Mouse (Mus musculus) CH12.LX (cell line): ENCODE results near the gene Ankrd13c. TPM values are rescaled to one million over a fixed set of nuclear protein-coding genes. Genes with fewer than 3 reads are reported as not detected.

Source experiments
- DNase-seq: peaks from one replicate; pipeline ENCODE4 v3.0.0-alpha.2; 2013; ENCODE audit errors: extremely low read depth
- H3K27ac ChIP-seq: 2 replicates; pipeline ENCODE4 v1.5.1; 2012; ENCODE audit warnings: low read depth, mild to moderate bottlenecking, control low read depth, moderate library complexity; ENCODE audit not compliant: insufficient read depth
- H3K27me3 ChIP-seq: replicated peaks from 2 replicates; pipeline ENCODE3; 2012; ENCODE audit warnings: inconsistent platforms
- H3K36me3 ChIP-seq, 2 experiments: replicated peaks in 1 of 2; 2 replicates each; pipeline versions ENCODE3 to v1.6.1; 2012; ENCODE audit warnings: inconsistent platforms in 1 of 2, low read length in 1 of 2, mild to moderate bottlenecking in 1 of 2, mixed read lengths in 1 of 2, moderate library complexity in 1 of 2; ENCODE audit not compliant: control insufficient read depth in 1 of 2, insufficient read depth in 1 of 2
- H3K4me1 ChIP-seq, 2 experiments: 2 replicates each; pipeline ENCODE4 v1.6.1; 2012; ENCODE audit warnings: inconsistent platforms in 1 of 2, moderate library complexity in 1 of 2; ENCODE audit not compliant: insufficient read depth in 2 of 2, control insufficient read depth in 1 of 2
- H3K4me2 ChIP-seq: 2 replicates; pipeline ENCODE4 v1.6.1; 2012; ENCODE audit warnings: low read depth, mild to moderate bottlenecking, control low read depth; ENCODE audit not compliant: poor library complexity, insufficient read depth, severe bottlenecking
- H3K4me3 ChIP-seq, 3 experiments: fragments of 150-350 bp in 1 of 3; sonication (generic) in 1 of 3; replicated peaks in 1 of 3; 2 replicates each; pipeline versions ENCODE3 to v1.5.1; 2011 to 2012; ENCODE audit warnings: low read depth in 2 of 3, low read length in 2 of 3, mild to moderate bottlenecking in 2 of 3, moderate library complexity in 2 of 3, control low read depth in 1 of 3, improper control_type of control experiment in 1 of 3, inconsistent platforms in 1 of 3, mixed read lengths in 1 of 3; ENCODE audit not compliant: poor library complexity in 1 of 3
- H3K79me2 ChIP-seq: replicated peaks from 2 replicates; pipeline ENCODE4 v1.6.1; 2012; ENCODE audit warnings: mild to moderate bottlenecking, moderate library complexity; ENCODE audit not compliant: control insufficient read depth, poor library complexity, insufficient read depth, severe bottlenecking; ENCODE audit errors: extremely low read depth
- H3K9ac ChIP-seq: 2 replicates; pipeline ENCODE4 v1.6.1; 2012; ENCODE audit warnings: low read depth, mild to moderate bottlenecking, control low read depth, moderate library complexity; ENCODE audit not compliant: insufficient read depth
- H3K9me3 ChIP-seq: replicated peaks from 2 replicates; pipeline ENCODE3; 2012; ENCODE audit warnings: low read length, inconsistent platforms, mixed read lengths
- BHLHE40 ChIP-seq: IDR thresholded peaks from 2 replicates; pipeline ENCODE4 v1.6.1; 2011; ENCODE audit warnings: mild to moderate bottlenecking, low read depth, low read length, improper control_type of control experiment
- CHD1 ChIP-seq: IDR thresholded peaks from 2 replicates; pipeline ENCODE4 v1.6.1; 2012; ENCODE audit warnings: low read depth, low read length, improper control_type of control experiment, inconsistent platforms
- CHD2 ChIP-seq: IDR thresholded peaks from 2 replicates; pipeline ENCODE4 v1.6.1; 2011; ENCODE audit warnings: low read length, improper control_type of control experiment
- CTCF ChIP-seq, 2 experiments: IDR thresholded peaks in 1 of 2; conservative IDR thresholded peaks in 1 of 2; 2 replicates each; pipeline ENCODE4 v1.5.1; 2011 to 2012; ENCODE audit warnings: low read depth in 2 of 2, low read length in 2 of 2, improper control_type of control experiment in 1 of 2, inconsistent platforms in 1 of 2, mild to moderate bottlenecking in 1 of 2, moderate library complexity in 1 of 2
- KAT2A ChIP-seq: IDR thresholded peaks from 2 replicates; pipeline ENCODE4 v1.6.1; 2012; ENCODE audit warnings: low read length, improper control_type of control experiment, inconsistent platforms; ENCODE audit not compliant: insufficient replicate concordance
- MAX ChIP-seq: IDR thresholded peaks from 2 replicates; pipeline ENCODE4 v1.6.1; 2011; ENCODE audit warnings: low read length, improper control_type of control experiment
- MAZ ChIP-seq: IDR thresholded peaks from 2 replicates; pipeline ENCODE4 v1.6.1; 2012; ENCODE audit warnings: low read depth, mild to moderate bottlenecking, inconsistent platforms, low read length, improper control_type of control experiment, moderate library complexity
- MYC ChIP-seq: IDR thresholded peaks from 2 replicates; pipeline ENCODE4 v1.6.1; 2011; ENCODE audit warnings: low read depth, mild to moderate bottlenecking, improper control_type of control experiment, low read length
- PAX5 ChIP-seq: IDR thresholded peaks from 2 replicates; pipeline ENCODE4 v1.6.1; 2012; ENCODE audit warnings: low read length, inconsistent platforms, mixed read lengths
- POLR2A ChIP-seq: IDR thresholded peaks from 2 replicates; pipeline ENCODE4 v1.6.1; 2011; ENCODE audit warnings: low read depth, mild to moderate bottlenecking, improper control_type of control experiment, low read length
- POLR2AphosphoS2 ChIP-seq: IDR thresholded peaks from 2 replicates; pipeline ENCODE4 v1.6.1; 2011; ENCODE audit warnings: low read depth, low read length, improper control_type of control experiment
- SMC3 ChIP-seq: IDR thresholded peaks from 2 replicates; pipeline ENCODE4 v1.6.1; 2011; ENCODE audit warnings: low read depth, low read length, improper control_type of control experiment
- UBTF ChIP-seq: IDR thresholded peaks from 2 replicates; pipeline ENCODE4 v1.6.1; 2012; ENCODE audit warnings: low read depth, mild to moderate bottlenecking, inconsistent platforms, low read length, improper control_type of control experiment, moderate library complexity
- USF2 ChIP-seq: conservative IDR thresholded peaks from 2 replicates; pipeline ENCODE4 v1.6.1; 2011; ENCODE audit warnings: low read depth, low read length, improper control_type of control experiment
- ZNF384 ChIP-seq: IDR thresholded peaks from 2 replicates; pipeline ENCODE4 v1.6.1; 2012; ENCODE audit warnings: low read depth, low read length, improper control_type of control experiment, inconsistent platforms
- dilution Hi-C: fragments of 300-500 bp; cut with MboI; formaldehyde crosslinking; loops from 2 replicates; pipeline ENCODE4 v1.14.3; 2020; ENCODE audit warnings: low sequenced_read_pairs; ENCODE audit not compliant: extremely low pct_unique_long_range_greater_than_20kb, extremely low pct_ligation_motif_present
- in situ Hi-C: fragments of 300-500 bp; cut with MboI; formaldehyde crosslinking; loops from 3 replicates; pipeline ENCODE4 v1.14.3; 2019; ENCODE audit warnings: low sequenced_read_pairs, low pct_ligation_motif_present, low pct_unique_long_range_greater_than_20kb, mixed read lengths
- polyA plus RNA-seq: library from polyadenylated mRNA; unstranded; fragments of >175 nt; gene quantifications from 2 replicates; pipeline ENCODE4 v1.2.1, GENCODE M21; 2012; ENCODE audit warnings: low read depth; ENCODE audit not compliant: insufficient read length
- total RNA-seq, 2 experiments: library from RNA; depleted of rRNA; stranded (reverse); fragments of 300-350 nt in 1 of 2; fragments of >200 nt in 1 of 2; gene quantifications; 2 replicates each; pipeline ENCODE4 v1.2.3; 2012 to 2014

Ankrd13c gene
- total and polyA plus RNA-seq, 3 experiments: 18.9 to 65.3 (median 54.4) TPM

GRCm38 (mm10) chr3:158032106-158032505 is 85.1 kb downstream of the Ankrd13c start:
- H3K4me1 ChIP-seq: peaks cover 4 to 58% of the 10 kb centered on the region in 2 experiments; a peak in 3 of 4 replicates
- peak overlapping the region; percentile 76 for H3K9ac ChIP-seq
- dilution Hi-C loops: no loop called here
- H3K4me2 ChIP-seq: peak overlapping the region; percentile 100
- TF ChIP-seq MAZ (no peak), CTCF (conservative IDR thresholded peaks at IDR 0.05 in 1 of 2, IDR thresholded peaks at IDR 0.05 in 1 of 2; ENCODE audit: low read depth in 2 of 2, low read length in 2 of 2) (no peak), PAX5 (no peak), USF2 (no peak), CHD2 (no peak), MYC (no peak), POLR2AphosphoS2 (no peak), UBTF (no peak), POLR2A (no peak), ZNF384 (no peak), BHLHE40 (no peak), KAT2A (no peak), SMC3 (no peak)
- TF ChIP-seq, all 38 proteins: peak for 0
- Histone ChIP-seq H3K27ac (peak overlapping the region; percentile 37), H3K4me3 (peak overlapping the region; percentile 80 to 91 (median 80)), H3K27me3 (no peaks in the 10 kb centered on the region), H3K9me3 (no peaks in the 10 kb centered on the region), H3K36me3 (peaks cover 9 to 32% of the 10 kb centered on the region in 2 experiments), H3K79me2 (peaks cover 83% of the 10 kb centered on the region)
- in situ Hi-C loops: no loop called here
- DNase-seq: no peak

- peaks cover 0 to 24% of the 10 kb centered on the region in 2 experiments for H3K36me3 ChIP-seq
- no peaks in the 10 kb centered on the region for H3K27me3 ChIP-seq
- peaks cover 83% of the 10 kb centered on the region for H3K79me2 ChIP-seq
- dilution Hi-C loops: no loop called here
- peak overlapping the region; percentile 93 for H3K4me2 ChIP-seq
- peak overlapping the region; percentile 78 to 96 (median 87) for H3K4me3 ChIP-seq
- no peaks in the 10 kb centered on the region for H3K9me3 ChIP-seq
- peak; percentile 93 for TF ChIP-seq CHD1
- no peak for TF ChIP-seq MAZ
- TF ChIP-seq SMC3: no peak
- TF ChIP-seq MAX: no peak
- DNase-seq: no peak
- in situ Hi-C loops: no loop called here
- peaks cover 4 to 68% of the 10 kb centered on the region in 2 experiments for H3K4me1 ChIP-seq
- H3K9ac ChIP-seq: peak overlapping the region; percentile 84
- H3K27ac ChIP-seq: peak overlapping the region; percentile 81
Measured at GRCm38 (mm10) chr3:158035866-158036265, 88.8 kb downstream of the Ankrd13c start.
